Mouse (Mus musculus) liver, adult 2 months (tissue): ENCODE data around the gene Wdr61.

Experiments used
- CTCF ChIP-seq: fragments of 200-500 bp; IDR thresholded peaks from 2 replicates; pipeline ENCODE4 v1.5.1; 2011; ENCODE audit warnings: low read depth, low read length, control low read depth
- POLR2A ChIP-seq: fragments of 200-500 bp; IDR thresholded peaks from 2 replicates; pipeline ENCODE4 v1.6.1; 2011; ENCODE audit warnings: low read length, control low read depth; ENCODE audit not compliant: insufficient read depth; ENCODE audit errors: extremely low read depth

DNA sequence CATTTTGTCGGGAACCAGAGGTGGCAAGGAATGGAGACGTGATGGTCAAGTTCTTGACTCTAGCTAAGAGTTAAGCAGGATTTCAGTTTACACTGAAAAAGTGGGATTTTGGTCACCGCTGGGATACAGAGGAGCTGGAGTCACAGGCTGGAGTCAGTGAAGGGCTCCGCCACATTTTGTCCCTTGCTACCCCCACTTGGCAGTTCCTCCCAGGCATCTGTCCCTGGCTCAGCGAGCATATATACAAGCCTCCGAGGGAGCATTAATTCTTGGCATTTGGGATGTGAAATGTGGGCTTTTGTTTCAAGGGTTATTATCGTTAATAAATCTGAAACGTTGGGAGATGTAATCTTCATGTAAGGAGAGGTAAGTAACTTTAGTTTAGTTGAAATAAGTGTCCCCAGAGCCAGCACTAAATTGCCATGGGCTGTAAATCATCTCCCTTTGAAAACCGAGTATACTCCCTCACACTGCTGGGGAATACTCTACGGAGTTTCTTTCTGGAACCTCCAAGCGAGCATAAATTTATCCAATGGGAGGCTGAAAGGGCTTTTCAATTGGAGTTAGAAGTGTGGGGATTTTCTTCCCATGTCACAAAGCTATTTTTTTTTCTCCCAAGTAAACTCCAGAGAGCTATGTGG is 35.9 kb upstream of the Wdr61 start:
- TF ChIP-seq POLR2A (no peak), CTCF (no peak)
